8 mouse cellular contexts compared by ENCODE assay signal in genomic region chr7:4684632-4685417, GRCm38 (mm10). TPM values are rescaled to one million over a fixed set of nuclear protein-coding genes. Genes with fewer than 3 reads are reported as not detected.
DNase-seq lines count a peak whose midpoint lies in the region; ATAC-seq and TF ChIP-seq lines count a peak whose summit lies in the region.

Gene Hspbp1, minus strand, starts transcription at chr7:4685068.

- no peaks in the 10 kb centered on the region for H3K27me3 ChIP-seq in CH12.LX (replicated peaks)
- no peaks in the 10 kb centered on the region for H3K27me3 ChIP-seq in forebrain, embryonic 11.5 days (ENCODE audit: control insufficient read depth, insufficient read depth, low read length)
- H3K27me3 ChIP-seq in heart, embryonic 16.5 days (ENCODE audit: control insufficient read depth, insufficient read depth, low read length) = no peaks in the 10 kb centered on the region
- peaks cover 13% of the 10 kb centered on the region for H3K27me3 ChIP-seq in liver, embryonic 15.5 days
- H3K27me3 ChIP-seq in neural tube, embryonic 12.5 days (replicated peaks) = no peaks in the 10 kb centered on the region

- TF ChIP-seq EP300 in CH12.LX (IDR thresholded peaks at IDR 0.05; ENCODE audit: low read length) = no peak

- H3K27ac ChIP-seq in CH12.LX (ENCODE audit: insufficient read depth, low read depth) = peak within 1 kb of the TSS; percentile 13
- peak within 1 kb of the TSS; percentile 57; the same call in 1 of the 2 replicates for H3K27ac ChIP-seq in forebrain, embryonic 11.5 days (ENCODE audit: low read depth, low read length)
- H3K27ac ChIP-seq in heart, embryonic 16.5 days (ENCODE audit: low read length) = peak within 1 kb of the TSS; percentile 76
- peak within 1 kb of the TSS; percentile 80 for H3K27ac ChIP-seq in liver, embryonic 15.5 days (replicated peaks)
- peak within 1 kb of the TSS; percentile 17; the same call in 1 of the 2 replicates for H3K27ac ChIP-seq in neural tube, embryonic 12.5 days

- no peaks in the 10 kb centered on the region for H3K9me3 ChIP-seq in CH12.LX (replicated peaks; ENCODE audit: low read length)
- H3K9me3 ChIP-seq in forebrain, embryonic 11.5 days (ENCODE audit: control insufficient read depth, low read length) = no peaks in the 10 kb centered on the region
- H3K9me3 ChIP-seq in heart, embryonic 16.5 days (replicated peaks; ENCODE audit: control insufficient read depth, low read length) = no peaks in the 10 kb centered on the region
- no peaks in the 10 kb centered on the region for H3K9me3 ChIP-seq in liver, embryonic 15.5 days (replicated peaks)
- no peaks in the 10 kb centered on the region for H3K9me3 ChIP-seq in neural tube, embryonic 12.5 days

- dilution Hi-C loops in CH12.LX (cut with MboI; ENCODE audit: extremely low pct_ligation_motif_present, extremely low pct_unique_long_range_greater_than_20kb, low sequenced_read_pairs) = no loop called here

- TF ChIP-seq RAD21 in CH12.LX (IDR thresholded peaks at IDR 0.05; ENCODE audit: low read depth, low read length) = no peak

- TF ChIP-seq POLR2A in CH12.LX (IDR thresholded peaks at IDR 0.05; ENCODE audit: low read depth, low read length) = peak; percentile 65

- peaks cover 22 to 25% of the 10 kb centered on the region in 2 experiments for H3K36me3 ChIP-seq in CH12.LX (replicated peaks in 1 of 2; ENCODE audit: control insufficient read depth in 1 of 2, insufficient read depth in 1 of 2, low read length in 1 of 2)
- H3K36me3 ChIP-seq in forebrain, embryonic 11.5 days (ENCODE audit: control insufficient read depth, insufficient read depth, low read length) = no peaks in the 10 kb centered on the region
- peaks cover 4% of the 10 kb centered on the region; the same call in 1 of the 2 replicates for H3K36me3 ChIP-seq in heart, embryonic 16.5 days (ENCODE audit: control insufficient read depth, insufficient read depth)
- H3K36me3 ChIP-seq in liver, embryonic 15.5 days (replicated peaks) = peaks cover 19% of the 10 kb centered on the region
- peaks cover 15% of the 10 kb centered on the region for H3K36me3 ChIP-seq in neural tube, embryonic 12.5 days

- in situ Hi-C loops in CH12.LX (cut with MboI; ENCODE audit: low pct_ligation_motif_present, low pct_unique_long_range_greater_than_20kb, low sequenced_read_pairs) = no loop called here

- peak; percentile 99 for DNase-seq in CH12.LX (ENCODE audit: extremely low read depth)
- DNase-seq in c-Kit-positive CD71-positive TER-119-negative erythroid progenitor cells, embryonic 14.5 days (ENCODE audit: low read depth) = peak; percentile 97
- peak; percentile 95 for DNase-seq in forebrain, embryonic 11.5 days (ENCODE audit: low spot score)
- DNase-seq in kidney, postnatal 36 days = peak; percentile 98 to 99
- peak; percentile 97 for DNase-seq in telencephalon, adult 2 months (ENCODE audit: low read depth, low spot score)

- H3K79me2 ChIP-seq in CH12.LX (replicated peaks; ENCODE audit: control insufficient read depth, extremely low read depth, insufficient read depth, poor library complexity, severe bottlenecking) = peaks cover 3% of the 10 kb centered on the region; the same call in 1 of the 2 replicates

- H3K4me2 ChIP-seq in CH12.LX (ENCODE audit: insufficient read depth, low read depth, poor library complexity, severe bottlenecking) = peak within 1 kb of the TSS; percentile 78
- peak within 1 kb of the TSS; percentile 77 for H3K4me2 ChIP-seq in forebrain, embryonic 11.5 days (ENCODE audit: low read depth, low read length, severe bottlenecking)
- H3K4me2 ChIP-seq in heart, embryonic 16.5 days (ENCODE audit: low read depth, low read length) = peak within 1 kb of the TSS; percentile 96
- peak within 1 kb of the TSS; percentile 92 for H3K4me2 ChIP-seq in liver, embryonic 15.5 days
- H3K4me2 ChIP-seq in neural tube, embryonic 12.5 days (replicated peaks) = peak within 1 kb of the TSS; percentile 88

- H3K4me1 ChIP-seq in CH12.LX (ENCODE audit: control insufficient read depth in 1 of 2, insufficient read depth in 2 of 2) = peaks cover 0 to 18% of the 10 kb centered on the region in 2 experiments; a peak in 2 of 4 replicates
- no peaks in the 10 kb centered on the region; the same call in 1 of the 2 replicates for H3K4me1 ChIP-seq in forebrain, embryonic 11.5 days (replicated peaks; ENCODE audit: control insufficient read depth, insufficient read depth, low read length)
- H3K4me1 ChIP-seq in heart, embryonic 16.5 days (ENCODE audit: control insufficient read depth, insufficient read depth, low read length) = peaks cover 7% of the 10 kb centered on the region
- peaks cover 27% of the 10 kb centered on the region for H3K4me1 ChIP-seq in liver, embryonic 15.5 days (replicated peaks)
- peaks cover 7% of the 10 kb centered on the region for H3K4me1 ChIP-seq in neural tube, embryonic 12.5 days

- peak; percentile 98 for ATAC-seq in forebrain, embryonic 11.5 days (replicated peaks; ENCODE audit: low FRiP score)
- peak; percentile 97 for ATAC-seq in heart, embryonic 16.5 days (replicated peaks; ENCODE audit: extremely low read depth, insufficient read depth, low FRiP score)
- ATAC-seq in liver, embryonic 15.5 days (ENCODE audit: insufficient read depth) = peak; percentile 97
- ATAC-seq in neural tube, embryonic 12.5 days (ENCODE audit: low FRiP score, low read depth) = peak; percentile 98

- no peak for TF ChIP-seq CTCF in CH12.LX (conservative IDR thresholded peaks at IDR 0.05 in 1 of 2, IDR thresholded peaks at IDR 0.05 in 1 of 2; ENCODE audit: low read depth in 2 of 2, low read length in 2 of 2)

- H3K4me3 ChIP-seq in CH12.LX (replicated peaks in 1 of 3; ENCODE audit: low read depth in 2 of 3, low read length in 2 of 3, poor library complexity in 1 of 3) = peak within 1 kb of the TSS; percentile 80 to 97 (median 91)
- peak within 1 kb of the TSS; percentile 77 for H3K4me3 ChIP-seq in forebrain, embryonic 11.5 days (ENCODE audit: low read depth, low read length)
- H3K4me3 ChIP-seq in heart, embryonic 16.5 days (ENCODE audit: low read length) = peak within 1 kb of the TSS; percentile 89
- H3K4me3 ChIP-seq in liver, embryonic 15.5 days (replicated peaks) = peak within 1 kb of the TSS; percentile 87
- peak within 1 kb of the TSS; percentile 72 for H3K4me3 ChIP-seq in neural tube, embryonic 12.5 days

- WGBS in forebrain, embryonic 11.5 days = under 1% methylated on average over 32 of the region's 32 CpGs
- WGBS in heart, embryonic 16.5 days = under 1% methylated on average over 32 of the region's 32 CpGs
- under 1% methylated on average over 32 of the region's 32 CpGs for WGBS in liver, embryonic 15.5 days (ENCODE audit: insufficient replicate concordance)
- under 1% methylated on average over 32 of the region's 32 CpGs for whole genome bisulfite sequencing in neural tube, embryonic 12.5 days

- peak within 1 kb of the TSS; percentile 44 for H3K9ac ChIP-seq in CH12.LX (ENCODE audit: insufficient read depth, low read depth)
- peak within 1 kb of the TSS; percentile 63 for H3K9ac ChIP-seq in forebrain, embryonic 11.5 days (ENCODE audit: low read length)
- peak within 1 kb of the TSS; percentile 73 for H3K9ac ChIP-seq in heart, embryonic 16.5 days (ENCODE audit: low read length)
- H3K9ac ChIP-seq in liver, embryonic 15.5 days = peak within 1 kb of the TSS; percentile 58
- H3K9ac ChIP-seq in neural tube, embryonic 12.5 days = peak within 1 kb of the TSS; percentile 60

TF ChIP-seq in CH12.LX, 34 proteins besides CTCF, POLR2A, EP300 and RAD21 (continues in another document):
- no peak for TF ChIP-seq CHD2 (IDR thresholded peaks at IDR 0.05; ENCODE audit: low read length)
- TF ChIP-seq MEF2A (IDR thresholded peaks at IDR 0.05; ENCODE audit: borderline replicate concordance, low read depth, low read length) = no peak
- TF ChIP-seq NELFE (IDR thresholded peaks at IDR 0.05; ENCODE audit: low read depth, low read length) = peak; percentile 71
- no peak for TF ChIP-seq ETS1 (conservative IDR thresholded peaks at IDR 0.05; ENCODE audit: low read depth, low read length)
- no peak for TF ChIP-seq USF1 (IDR thresholded peaks at IDR 0.05; ENCODE audit: low read depth, low read length)
- peak; percentile 87; the same call in 1 of the 2 replicates for TF ChIP-seq MAZ (IDR thresholded peaks at IDR 0.05; ENCODE audit: low read depth, low read length)
- TF ChIP-seq KAT2A (IDR thresholded peaks at IDR 0.05; ENCODE audit: insufficient replicate concordance, low read length) = no peak; the same call in 1 of the 2 replicates
- no peak for TF ChIP-seq JUND (conservative IDR thresholded peaks at IDR 0.05; ENCODE audit: low read depth, low read length)
- peak; percentile 59 for TF ChIP-seq TCF12 (IDR thresholded peaks at IDR 0.05; ENCODE audit: low read depth, low read length)
- no peak for TF ChIP-seq ZNF384 (IDR thresholded peaks at IDR 0.05; ENCODE audit: low read depth, low read length)
- no peak for TF ChIP-seq RCOR1 (conservative IDR thresholded peaks at IDR 0.05; ENCODE audit: low read depth, low read length)
- TF ChIP-seq ELF1 (IDR thresholded peaks at IDR 0.05; ENCODE audit: low read depth, low read length) = peak; percentile 90
- TF ChIP-seq IRF4 (IDR thresholded peaks at IDR 0.05; ENCODE audit: low read depth, low read length) = no peak; the same call in 1 of the 2 replicates
- TF ChIP-seq SIN3A (IDR thresholded peaks at IDR 0.05; ENCODE audit: low read length) = peak; percentile 93
- TF ChIP-seq HCFC1 (IDR thresholded peaks at IDR 0.05; ENCODE audit: low read depth, low read length) = peak; percentile 87
- TF ChIP-seq MYC (IDR thresholded peaks at IDR 0.05; ENCODE audit: low read depth, low read length) = peak; percentile 88; the same call in 1 of the 2 replicates
- TF ChIP-seq ZMIZ1 (IDR thresholded peaks at IDR 0.05; ENCODE audit: low read depth, low read length) = no peak
- TF ChIP-seq MAX (IDR thresholded peaks at IDR 0.05; ENCODE audit: low read length) = peak; percentile 55; the same call in 1 of the 2 replicates
- no peak for TF ChIP-seq ZC3H11A (IDR thresholded peaks at IDR 0.05; ENCODE audit: low read depth, low read length)
- TF ChIP-seq MXI1 (IDR thresholded peaks at IDR 0.05; ENCODE audit: low read depth, low read length) = peak; percentile 92
- TF ChIP-seq POLR2AphosphoS2 (IDR thresholded peaks at IDR 0.05; ENCODE audit: low read depth, low read length) = no peak
- no peak for TF ChIP-seq MAFK (IDR thresholded peaks at IDR 0.05; ENCODE audit: insufficient replicate concordance, low read length)
- peak; percentile 46 for TF ChIP-seq NRF1 (IDR thresholded peaks at IDR 0.05; ENCODE audit: low read depth, low read length)

RNA-seq across cellular contexts. Expression of gene Hspbp1, which starts in this region (rescaled TPM):
- total RNA-seq in CH12.LX (2012; rRNA removed) = 131 and 136 TPM in 2 replicates
- total RNA-seq in CH12.LX (2014; rRNA removed) = 92.3 and 98.8 TPM in 2 replicates
- 82.7 and 90.6 TPM in 2 replicates for polyA plus RNA-seq in CH12.LX (2012; ENCODE audit: insufficient read length, low read depth)
- 115 TPM in 2 replicates for polyA plus RNA-seq in forebrain, embryonic 11.5 days (2014; fragmentation: Nextera tagmentation; extraction: Ambion mirVana)
- polyA plus RNA-seq in heart, embryonic 16.5 days (2015; fragmentation: Nextera tagmentation; extraction: Ambion mirVana) = 76.6 and 82.0 TPM in 2 replicates
- 54.4 and 58.1 TPM in 2 replicates for polyA plus RNA-seq in liver, embryonic 15.5 days (2015; fragmentation: Nextera tagmentation; extraction: Ambion mirVana)
- polyA plus RNA-seq in neural tube, embryonic 12.5 days (2016; fragmentation: Nextera tagmentation; extraction: Ambion mirVana) = 119 and 122 TPM in 2 replicates

Comparison
In these comparisons a context has a peak if more than half of its experiments do, and no peak if none do; other contexts are left out.
1. Peak in every context shown above with its lines: DNase-seq, ATAC-seq, H3K4me3 ChIP-seq and H3K27ac ChIP-seq.
2. H3K27ac ChIP-seq: peak in every context shown above with its lines; median percentile 80 in liver, embryonic 15.5 days; 76 in heart, embryonic 16.5 days; 57 in forebrain, embryonic 11.5 days; 17 in neural tube, embryonic 12.5 days; 13 in CH12.LX.